Mouse (Mus musculus): ENCODE results near the gene Ovol3. TPM values are rescaled to one million over a fixed set of nuclear protein-coding genes. Genes with fewer than 3 reads are reported as not detected.

Ovol3 gene
- polyA plus RNA-seq, 1 experiment from 2014 or later = 0.19 TPM

DNA sequence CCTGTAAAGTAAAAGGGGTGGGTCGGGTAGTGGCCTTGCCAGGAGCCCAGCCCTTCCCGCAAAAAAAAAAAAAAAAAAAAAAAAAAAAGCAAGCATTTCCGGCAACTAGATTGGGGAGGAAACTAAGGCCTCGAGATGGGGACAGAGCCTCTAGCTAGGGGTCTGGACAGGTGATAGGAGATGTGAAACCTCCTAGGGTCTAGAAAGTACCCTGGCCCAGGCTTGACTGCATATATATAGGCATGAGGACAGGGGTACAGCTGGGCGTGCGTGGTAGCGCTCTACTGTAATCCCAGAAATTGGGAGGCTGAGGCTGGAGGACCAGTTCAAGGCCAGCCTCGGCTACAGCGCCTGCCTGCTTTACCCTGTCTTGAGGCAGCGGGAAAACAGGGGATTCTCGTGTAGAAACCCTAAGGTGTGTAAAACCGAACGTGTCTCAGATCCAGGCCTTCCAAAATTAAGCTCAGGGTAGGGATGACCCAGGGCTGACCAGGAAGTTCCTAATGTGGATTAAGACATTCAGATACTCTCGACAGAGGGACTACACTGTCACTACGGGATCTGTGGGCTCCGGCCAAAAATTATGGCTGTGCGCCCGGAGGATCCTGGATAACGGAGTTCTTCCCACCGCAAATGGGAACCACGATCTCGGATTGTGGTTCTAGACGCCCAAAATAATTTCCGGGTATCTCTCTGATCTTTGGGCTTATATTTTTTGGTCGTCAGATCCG lies 41.3 kb downstream of the Ovol3 start:
- H3K4me3 ChIP-seq (replicated peaks; ENCODE audit: low read length) = peak overlapping the region; percentile 87
- peak; percentile 16; the same call in 1 of the 2 replicates for ATAC-seq (ENCODE audit: insufficient read depth, low FRiP score)

DNA sequence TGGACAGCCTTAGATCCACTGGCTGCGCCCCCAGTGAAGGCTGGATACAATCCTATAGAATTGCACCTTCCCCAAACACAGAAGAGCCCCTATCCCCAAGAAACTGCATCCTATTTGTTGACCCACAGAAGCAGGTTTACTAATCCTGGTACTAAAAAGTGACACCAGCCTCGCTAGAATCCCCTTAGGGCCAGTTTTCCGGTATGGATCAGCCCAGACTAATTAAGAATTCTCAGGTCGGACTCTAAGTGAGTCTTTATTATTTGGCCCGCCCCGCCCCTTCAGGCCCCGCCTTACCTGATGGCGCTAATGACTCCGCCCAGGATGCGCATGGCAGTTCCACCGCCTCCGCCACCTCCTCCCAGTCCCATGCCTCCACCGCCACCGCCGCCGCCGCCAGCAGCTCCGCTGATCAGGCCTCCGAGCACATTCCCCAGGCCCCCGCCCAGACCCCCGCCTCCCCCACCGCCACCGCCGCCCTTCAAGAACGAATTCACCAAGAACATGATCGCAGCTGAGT lies 41.9 kb downstream of the Ovol3 start:
- Histone ChIP-seq H3K9me3 (replicated peaks; ENCODE audit: control insufficient read depth, low read length) (no peaks in the 10 kb centered on the region), H3K4me1 (ENCODE audit: control insufficient read depth, insufficient read depth, low read length) (peaks cover 22% of the 10 kb centered on the region), H3K27ac (ENCODE audit: low read length) (peak overlapping the region; percentile 96), H3K27me3 (ENCODE audit: control insufficient read depth, insufficient read depth, low read length) (no peaks in the 10 kb centered on the region), H3K9ac (ENCODE audit: low read length) (peak overlapping the region; percentile 86), H3K36me3 (ENCODE audit: control insufficient read depth, insufficient read depth, low read length) (peaks cover 10% of the 10 kb centered on the region; the same call in 1 of the 2 replicates), H3K4me2 (ENCODE audit: low read depth, low read length) (peak overlapping the region; percentile 90), H3K4me3 (replicated peaks; ENCODE audit: low read length) (peak overlapping the region; percentile 87)
- WGBS = 1% methylated on average over 26 of the region's 26 CpGs
- ATAC-seq (ENCODE audit: insufficient read depth, low FRiP score) = peak; percentile 63

More for the DNA sequence above, 41.3 kb downstream of the Ovol3 start:
- Histone ChIP-seq H3K9me3 (replicated peaks; ENCODE audit: control insufficient read depth, low read length) (no peaks in the 10 kb centered on the region), H3K4me1 (ENCODE audit: control insufficient read depth, insufficient read depth, low read length) (peaks cover 22% of the 10 kb centered on the region), H3K4me2 (ENCODE audit: low read depth, low read length) (peak overlapping the region; percentile 90), H3K27ac (ENCODE audit: low read length) (peak overlapping the region; percentile 96), H3K27me3 (ENCODE audit: control insufficient read depth, insufficient read depth, low read length) (no peaks in the 10 kb centered on the region), H3K9ac (ENCODE audit: low read length) (peak overlapping the region; percentile 86), H3K36me3 (ENCODE audit: control insufficient read depth, insufficient read depth, low read length) (peaks cover 10% of the 10 kb centered on the region; the same call in 1 of the 2 replicates)
- under 1% methylated on average over 26 of the region's 26 CpGs for WGBS

DNA sequence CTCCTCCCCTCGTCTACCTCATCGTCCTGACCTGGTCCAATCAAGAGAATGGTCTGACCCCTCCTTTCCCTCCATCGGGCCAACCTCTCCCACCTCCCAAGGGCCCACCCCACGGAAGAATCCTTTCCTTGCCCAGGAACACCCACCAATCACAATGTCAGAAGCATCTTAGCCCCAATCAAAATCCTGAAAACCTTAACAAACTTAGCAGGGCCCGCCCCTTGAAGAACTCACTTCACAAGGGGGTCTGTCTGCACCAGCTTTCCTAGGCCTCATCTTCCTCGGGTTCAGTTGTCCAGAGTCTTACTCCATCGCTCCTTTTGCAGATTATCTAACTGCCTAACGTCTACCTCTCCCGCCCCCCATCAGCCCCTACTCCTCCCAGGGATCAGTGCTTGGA lies 42.5 kb downstream of the Ovol3 start:
- WGBS = 34% methylated on average over 9 of the region's 9 CpGs
- ATAC-seq (ENCODE audit: insufficient read depth, low FRiP score) = no peak; the same call in 1 of the 2 replicates
- peak overlapping the region; percentile 87 for H3K4me3 ChIP-seq (replicated peaks; ENCODE audit: low read length)
- no peaks in the 10 kb centered on the region for H3K27me3 ChIP-seq (ENCODE audit: control insufficient read depth, insufficient read depth, low read length)
- H3K9me3 ChIP-seq (replicated peaks; ENCODE audit: control insufficient read depth, low read length) = no peaks in the 10 kb centered on the region
- H3K36me3 ChIP-seq (ENCODE audit: control insufficient read depth, insufficient read depth, low read length) = peaks cover 10% of the 10 kb centered on the region; the same call in 1 of the 2 replicates
- peak overlapping the region; percentile 96 for H3K27ac ChIP-seq (ENCODE audit: low read length)
- H3K9ac ChIP-seq (ENCODE audit: low read length) = peak overlapping the region; percentile 86
- H3K4me2 ChIP-seq (ENCODE audit: low read depth, low read length) = peak overlapping the region; percentile 90
- H3K4me1 ChIP-seq (ENCODE audit: control insufficient read depth, insufficient read depth, low read length) = peaks cover 22% of the 10 kb centered on the region

DNA sequence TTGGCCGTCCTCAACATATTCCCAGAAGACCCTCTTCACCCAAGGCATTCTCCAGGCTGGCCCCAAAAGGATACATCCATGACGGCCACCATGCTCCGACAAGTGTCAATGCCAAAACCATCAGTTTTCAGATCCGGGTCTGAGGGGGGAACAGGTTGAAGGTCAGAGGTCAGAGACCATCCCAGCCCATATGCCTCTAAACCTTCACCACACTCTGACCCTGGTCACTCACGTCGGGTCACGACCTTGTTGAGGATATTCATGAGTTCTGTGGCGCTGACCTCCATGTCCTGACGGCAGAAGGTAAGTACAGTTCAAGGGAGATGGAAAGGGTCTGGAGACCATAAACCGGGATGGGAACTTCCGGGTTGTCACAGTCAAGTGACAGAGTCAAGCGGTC lies 43.4 kb downstream of the Ovol3 start:
- H3K4me1 ChIP-seq (ENCODE audit: control insufficient read depth, insufficient read depth, low read length) = peaks cover 22% of the 10 kb centered on the region
- no peak overlapping the region for H3K9ac ChIP-seq (ENCODE audit: low read length)
- H3K9me3 ChIP-seq (replicated peaks; ENCODE audit: control insufficient read depth, low read length) = no peaks in the 10 kb centered on the region
- WGBS = 86% methylated on average over 12 of the region's 12 CpGs
- H3K36me3 ChIP-seq (ENCODE audit: control insufficient read depth, insufficient read depth, low read length) = peaks cover 10% of the 10 kb centered on the region; the same call in 1 of the 2 replicates
- no peak overlapping the region for H3K4me3 ChIP-seq (replicated peaks; ENCODE audit: low read length)
- no peaks in the 10 kb centered on the region for H3K27me3 ChIP-seq (ENCODE audit: control insufficient read depth, insufficient read depth, low read length)
- ATAC-seq (ENCODE audit: insufficient read depth, low FRiP score) = no peak
- no peak overlapping the region for H3K4me2 ChIP-seq (ENCODE audit: low read depth, low read length)
- H3K27ac ChIP-seq (ENCODE audit: low read length) = no peak overlapping the region

DNA sequence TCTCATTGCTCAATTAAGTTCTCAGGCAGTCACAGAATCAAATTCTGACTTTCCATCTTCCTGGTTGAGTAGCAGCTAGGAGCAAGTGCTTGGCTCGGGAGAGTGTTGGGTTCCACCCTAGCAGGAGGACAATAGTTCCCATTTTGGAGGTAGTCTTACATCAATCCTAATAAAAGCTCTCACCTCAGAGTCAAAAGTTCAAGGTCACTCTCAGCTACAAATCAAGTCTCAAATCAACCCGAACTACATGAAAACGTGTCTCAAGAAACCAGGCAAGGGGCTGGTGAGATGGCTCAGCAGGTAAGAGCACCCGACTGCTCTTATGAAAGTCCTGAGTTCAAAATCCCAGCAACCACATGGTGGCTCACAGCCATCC lies 46.4 kb downstream of the Ovol3 start:
- Histone ChIP-seq H3K9ac (ENCODE audit: low read length) (no peak overlapping the region), H3K4me1 (ENCODE audit: control insufficient read depth, insufficient read depth, low read length) (peaks cover 16% of the 10 kb centered on the region), H3K36me3 (ENCODE audit: control insufficient read depth, insufficient read depth, low read length) (peaks cover 17% of the 10 kb centered on the region), H3K9me3 (replicated peaks; ENCODE audit: control insufficient read depth, low read length) (no peaks in the 10 kb centered on the region), H3K27ac (ENCODE audit: low read length) (no peak overlapping the region), H3K4me2 (ENCODE audit: low read depth, low read length) (no peak overlapping the region), H3K4me3 (replicated peaks; ENCODE audit: low read length) (no peak overlapping the region), H3K27me3 (ENCODE audit: control insufficient read depth, insufficient read depth, low read length) (no peaks in the 10 kb centered on the region)
- 76% methylated on average over 4 of the region's 4 CpGs for WGBS
- no peak for ATAC-seq (ENCODE audit: insufficient read depth, low FRiP score)

DNA sequence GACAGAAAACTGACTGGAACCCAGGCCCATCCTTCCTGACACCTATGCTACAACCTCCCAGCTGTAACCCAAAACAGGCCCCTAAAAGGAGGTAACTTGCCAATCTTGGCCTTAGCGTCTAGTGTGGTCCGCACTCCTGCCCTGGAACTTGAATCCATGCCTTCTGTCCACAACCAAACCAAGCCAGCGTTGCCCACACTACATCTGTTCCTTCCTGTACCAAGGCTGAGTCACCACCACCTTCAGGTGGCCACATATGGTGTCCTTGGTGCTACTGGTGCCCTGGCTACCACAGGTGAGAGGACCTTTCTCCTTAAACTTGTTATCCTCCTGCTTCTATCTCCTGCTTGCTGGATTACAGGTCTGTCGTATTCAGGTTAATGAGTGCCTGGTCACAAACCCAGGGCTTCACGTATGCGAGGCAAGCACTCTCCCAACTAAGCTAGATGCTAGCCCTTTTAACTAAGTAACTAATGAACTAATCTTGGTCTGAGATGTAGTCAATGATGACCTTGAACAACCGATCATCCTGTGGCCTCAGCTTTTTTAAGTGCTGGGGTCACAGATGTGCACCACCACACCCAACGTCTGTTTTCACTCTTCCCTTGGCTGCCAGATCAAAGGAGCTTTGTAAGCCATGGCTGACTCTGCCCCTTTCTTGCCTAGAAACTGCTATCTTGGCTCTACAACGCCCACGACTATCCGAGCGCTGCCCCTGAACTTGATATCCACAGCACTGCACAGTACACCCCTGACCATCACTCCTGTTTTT lies 47.0 kb downstream of the Ovol3 start:
- Histone ChIP-seq H3K4me3 (replicated peaks; ENCODE audit: low read length) (no peak overlapping the region), H3K36me3 (ENCODE audit: control insufficient read depth, insufficient read depth, low read length) (peaks cover 17% of the 10 kb centered on the region), H3K9me3 (replicated peaks; ENCODE audit: control insufficient read depth, low read length) (no peaks in the 10 kb centered on the region), H3K27me3 (ENCODE audit: control insufficient read depth, insufficient read depth, low read length) (no peaks in the 10 kb centered on the region), H3K27ac (ENCODE audit: low read length) (no peak overlapping the region), H3K9ac (ENCODE audit: low read length) (no peak overlapping the region), H3K4me1 (ENCODE audit: control insufficient read depth, insufficient read depth, low read length) (peaks cover 19% of the 10 kb centered on the region), H3K4me2 (ENCODE audit: low read depth, low read length) (no peak overlapping the region)
- WGBS = 79% methylated on average over 12 of the region's 12 CpGs
- ATAC-seq (ENCODE audit: insufficient read depth, low FRiP score) = no peak

DNA sequence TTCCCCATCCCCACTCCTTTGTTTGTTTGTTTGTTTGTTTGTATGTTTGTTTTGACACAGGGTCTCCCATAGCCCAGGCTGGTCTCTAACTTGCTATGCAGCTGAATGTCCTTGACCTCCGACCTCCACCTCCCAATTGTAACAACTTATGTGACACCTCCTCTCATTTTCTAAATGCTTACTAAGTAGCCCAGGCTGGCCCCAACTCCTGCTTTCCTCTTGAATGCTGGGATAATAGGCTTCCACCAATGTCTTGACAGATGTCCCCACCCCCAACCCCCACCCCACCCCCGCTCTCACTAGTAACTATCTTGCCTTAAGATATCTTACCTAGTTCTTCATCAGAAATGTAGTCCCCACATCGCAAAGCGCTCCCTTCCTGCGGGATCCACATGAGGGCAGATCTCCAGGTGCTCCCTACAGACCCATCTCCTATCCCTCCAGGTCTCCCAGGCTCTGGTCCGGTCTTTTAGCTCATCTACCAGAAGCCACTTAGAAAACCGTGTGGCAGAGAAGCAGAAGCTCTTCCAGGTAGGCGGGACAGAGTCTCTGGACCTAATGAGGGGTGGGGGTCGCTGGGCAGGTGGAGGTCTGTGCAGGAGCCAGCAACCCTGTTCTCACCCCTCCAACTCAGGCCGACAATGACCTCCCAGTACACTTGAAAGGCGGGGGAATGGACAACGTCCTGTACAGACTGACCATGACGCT lies 50.7 kb downstream of the Ovol3 start:
- H3K27me3 ChIP-seq (ENCODE audit: control insufficient read depth, insufficient read depth, low read length) = no peaks in the 10 kb centered on the region
- ATAC-seq (ENCODE audit: insufficient read depth, low FRiP score) = no peak
- H3K4me1 ChIP-seq (ENCODE audit: control insufficient read depth, insufficient read depth, low read length) = peaks cover 7% of the 10 kb centered on the region; the same call in 1 of the 2 replicates
- no peak overlapping the region for H3K4me2 ChIP-seq (ENCODE audit: low read depth, low read length)
- H3K27ac ChIP-seq (ENCODE audit: low read length) = no peak overlapping the region
- 66% methylated on average over 13 of the region's 13 CpGs for WGBS
- H3K36me3 ChIP-seq (ENCODE audit: control insufficient read depth, insufficient read depth, low read length) = peaks cover 7% of the 10 kb centered on the region
- no peaks in the 10 kb centered on the region for H3K9me3 ChIP-seq (replicated peaks; ENCODE audit: control insufficient read depth, low read length)
- H3K9ac ChIP-seq (ENCODE audit: low read length) = no peak overlapping the region
- H3K4me3 ChIP-seq (replicated peaks; ENCODE audit: low read length) = no peak overlapping the region

DNA sequence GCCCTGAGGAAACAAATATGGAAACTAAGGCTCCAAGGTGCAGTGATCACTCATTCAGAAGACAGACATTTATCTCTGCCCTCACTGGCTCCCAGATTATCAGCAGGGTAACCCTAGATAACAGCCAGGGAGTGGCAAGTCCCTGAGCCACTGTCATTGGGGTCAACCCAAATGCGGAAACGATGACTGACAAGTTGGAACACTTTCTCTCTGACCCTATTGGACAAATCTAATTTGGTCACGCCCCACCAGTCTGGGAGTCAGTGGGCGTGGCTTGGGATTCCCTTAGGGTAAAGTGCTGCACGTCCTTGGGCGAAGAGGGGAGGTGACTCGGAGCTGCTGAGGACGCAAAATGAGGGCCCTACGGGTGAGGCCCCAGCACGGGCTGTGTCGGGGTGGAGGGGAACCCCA lies 51.6 kb downstream of the Ovol3 start, which contains the start of gene Cox7a1:
TSS of gene Cox7a1 (plus strand) at position 266 of the 411 bp plus-strand sequence.
- Histone ChIP-seq H3K9me3 (replicated peaks; ENCODE audit: control insufficient read depth, low read length) (no peaks in the 10 kb centered on the region), H3K9ac (ENCODE audit: low read length) (peak within 1 kb of the TSS; percentile 53), H3K36me3 (ENCODE audit: control insufficient read depth, insufficient read depth, low read length) (peaks cover 7% of the 10 kb centered on the region), H3K4me2 (ENCODE audit: low read depth, low read length) (peak within 1 kb of the TSS; percentile 48), H3K27ac (ENCODE audit: low read length) (peak within 1 kb of the TSS; percentile 26; the same call in 1 of the 2 replicates), H3K27me3 (ENCODE audit: control insufficient read depth, insufficient read depth, low read length) (no peaks in the 10 kb centered on the region), H3K4me3 (replicated peaks; ENCODE audit: low read length) (peak within 1 kb of the TSS; percentile 30), H3K4me1 (ENCODE audit: control insufficient read depth, insufficient read depth, low read length) (peaks cover 7% of the 10 kb centered on the region; the same call in 1 of the 2 replicates)
- WGBS = 2% methylated on average over 11 of the region's 11 CpGs
- ATAC-seq (ENCODE audit: insufficient read depth, low FRiP score) = peak; percentile 87
